ENCODE assay signal across 8 mouse cellular contexts in genomic region chr7:44929204-44930151, GRCm38 (mm10). TPM values are rescaled to one million over a fixed set of nuclear protein-coding genes. Genes with fewer than 3 reads are reported as not detected.
DNase-seq lines count a peak whose midpoint lies in the region; ATAC-seq and TF ChIP-seq lines count a peak whose summit lies in the region.

Gene Ap2a1 (minus strand): TSS chr7:44929496.

- peaks cover 27% of the 10 kb centered on the region for H3K36me3 ChIP-seq in heart, embryonic 12.5 days
- no peaks in the 10 kb centered on the region for H3K36me3 ChIP-seq in kidney, postnatal 0 days (ENCODE audit: insufficient read depth, low read length)
- peaks cover 11% of the 10 kb centered on the region; the same call in 1 of the 2 replicates for H3K36me3 ChIP-seq in liver, embryonic 11.5 days (ENCODE audit: control insufficient read depth, insufficient read depth, low read length)
- H3K36me3 ChIP-seq in stomach, embryonic 14.5 days (ENCODE audit: control insufficient read depth, insufficient read depth, low read length) = no peaks in the 10 kb centered on the region; the same call in 1 of the 2 replicates

- H3K9ac ChIP-seq in heart, embryonic 12.5 days = peak within 1 kb of the TSS; percentile 94
- H3K9ac ChIP-seq in kidney, postnatal 0 days (ENCODE audit: low read depth, low read length) = peak within 1 kb of the TSS; percentile 95
- H3K9ac ChIP-seq in liver, embryonic 11.5 days (ENCODE audit: low read depth, low read length) = peak within 1 kb of the TSS; percentile 92
- H3K9ac ChIP-seq in stomach, embryonic 14.5 days (replicated peaks; ENCODE audit: low read depth, low read length) = peak within 1 kb of the TSS; percentile 90

- DNase-seq in CD4-positive helper T cell, adult 2 months (ENCODE audit: low read depth, low spot score) = peak; percentile 100
- DNase-seq in brain, embryonic 18.5 days (ENCODE audit: low read depth, low spot score) = peak; percentile 100
- DNase-seq in kidney, postnatal 0 days (ENCODE audit: low spot score) = peak; percentile 100
- peak; percentile 99 for DNase-seq in liver, embryonic 11.5 days (ENCODE audit: low spot score)
- peak; percentile 100 for DNase-seq in naive thymus-derived CD4-positive, alpha-beta T cell, adult 2 months (ENCODE audit: low read depth)

- no peaks in the 10 kb centered on the region for H3K27me3 ChIP-seq in heart, embryonic 12.5 days (replicated peaks)
- H3K27me3 ChIP-seq in kidney, postnatal 0 days (ENCODE audit: insufficient read depth, low read length) = no peaks in the 10 kb centered on the region
- no peaks in the 10 kb centered on the region for H3K27me3 ChIP-seq in liver, embryonic 11.5 days (replicated peaks; ENCODE audit: control insufficient read depth, insufficient read depth, low read length)
- H3K27me3 ChIP-seq in stomach, embryonic 14.5 days (ENCODE audit: control insufficient read depth, insufficient read depth, low read length) = no peaks in the 10 kb centered on the region

- under 1% methylated on average over 84 of the region's 84 CpGs for WGBS in heart, embryonic 12.5 days
- WGBS in kidney, postnatal 0 days = 2% methylated on average over 82 of the region's 84 CpGs
- under 1% methylated on average over 82 of the region's 84 CpGs for WGBS in liver, embryonic 11.5 days
- WGBS in stomach, embryonic 14.5 days = under 1% methylated on average over 84 of the region's 84 CpGs

- no peaks in the 10 kb centered on the region for H3K9me3 ChIP-seq in heart, embryonic 12.5 days (replicated peaks)
- H3K9me3 ChIP-seq in kidney, postnatal 0 days (replicated peaks; ENCODE audit: low read length) = no peaks in the 10 kb centered on the region
- no peaks in the 10 kb centered on the region for H3K9me3 ChIP-seq in liver, embryonic 11.5 days (ENCODE audit: control insufficient read depth, low read length)
- H3K9me3 ChIP-seq in stomach, embryonic 14.5 days (ENCODE audit: control insufficient read depth, low read depth, low read length) = no peaks in the 10 kb centered on the region

- TF ChIP-seq CTCF in kidney, postnatal 0 days (IDR thresholded peaks at IDR 0.05; ENCODE audit: low read depth) = peak; percentile 4; the same call in 1 of the 2 replicates

- peak within 1 kb of the TSS; percentile 92 for H3K4me2 ChIP-seq in heart, embryonic 12.5 days
- peak within 1 kb of the TSS; percentile 71 for H3K4me2 ChIP-seq in kidney, postnatal 0 days (ENCODE audit: low read length)
- peak within 1 kb of the TSS; percentile 80 for H3K4me2 ChIP-seq in liver, embryonic 11.5 days
- H3K4me2 ChIP-seq in stomach, embryonic 14.5 days (replicated peaks; ENCODE audit: low read depth, low read length) = peak within 1 kb of the TSS; percentile 64

- H3K4me1 ChIP-seq in heart, embryonic 12.5 days (replicated peaks) = peaks cover 27% of the 10 kb centered on the region
- peaks cover 14% of the 10 kb centered on the region for H3K4me1 ChIP-seq in kidney, postnatal 0 days (replicated peaks; ENCODE audit: insufficient read depth, low read length)
- H3K4me1 ChIP-seq in liver, embryonic 11.5 days (replicated peaks; ENCODE audit: control insufficient read depth, insufficient read depth, low read length) = peaks cover 24% of the 10 kb centered on the region
- peaks cover 15% of the 10 kb centered on the region for H3K4me1 ChIP-seq in stomach, embryonic 14.5 days (ENCODE audit: control insufficient read depth, insufficient read depth, low read length)

- ATAC-seq in erythroid progenitor cell, adult 5-6 weeks (replicated peaks; ENCODE audit: low FRiP score, poor library complexity, severe bottlenecking) = peak; percentile 90
- peak; percentile 99 for ATAC-seq in heart, embryonic 12.5 days (ENCODE audit: insufficient number of reproducible peaks, low FRiP score)
- peak; percentile 99 for ATAC-seq in kidney, postnatal 0 days (replicated peaks; ENCODE audit: low FRiP score, low read depth)
- ATAC-seq in liver, embryonic 11.5 days (replicated peaks; ENCODE audit: low FRiP score) = peak; percentile 96
- peak; percentile 98 for ATAC-seq in stomach, embryonic 14.5 days (ENCODE audit: insufficient number of reproducible peaks, insufficient read depth, low FRiP score, low read depth)

- H3K27ac ChIP-seq in heart, embryonic 12.5 days (ENCODE audit: poor library complexity, severe bottlenecking) = peak within 1 kb of the TSS; percentile 83
- H3K27ac ChIP-seq in kidney, postnatal 0 days = peak within 1 kb of the TSS; percentile 90
- peak within 1 kb of the TSS; percentile 96 for H3K27ac ChIP-seq in liver, embryonic 11.5 days (ENCODE audit: low read depth, low read length)
- H3K27ac ChIP-seq in stomach, embryonic 14.5 days (ENCODE audit: low read length) = peak within 1 kb of the TSS; percentile 91

- peak within 1 kb of the TSS; percentile 94 for H3K4me3 ChIP-seq in heart, embryonic 12.5 days
- peak within 1 kb of the TSS; percentile 98 for H3K4me3 ChIP-seq in kidney, postnatal 0 days (replicated peaks; ENCODE audit: low read depth, low read length)
- H3K4me3 ChIP-seq in liver, embryonic 11.5 days (ENCODE audit: low read depth, low read length) = peak within 1 kb of the TSS; percentile 99
- peak within 1 kb of the TSS; percentile 96 for H3K4me3 ChIP-seq in stomach, embryonic 14.5 days (ENCODE audit: low read depth, low read length)

RNA-seq across cellular contexts. Expression of gene Ap2a1, which starts in this region (rescaled TPM):
- 93.0 and 93.9 TPM in 2 replicates for total RNA-seq in erythroid progenitor cell, adult 5-6 weeks (2015; ENCODE audit: low replicate concordance)
- total RNA-seq in erythroid progenitor cell, adult 5-6 weeks (2017; ENCODE audit: low replicate concordance) = 46.2 and 74.2 TPM in 2 replicates
- polyA plus RNA-seq in heart, embryonic 12.5 days (2016; fragmentation: Nextera tagmentation; extraction: Ambion mirVana) = 74.5 and 77.2 TPM in 2 replicates
- 55.8 and 55.9 TPM in 2 replicates for polyA plus RNA-seq in kidney, postnatal 0 days (2015; fragmentation: Nextera tagmentation; extraction: Ambion mirVana)
- polyA plus RNA-seq in liver, embryonic 11.5 days (2014; fragmentation: Nextera tagmentation; extraction: Ambion mirVana) = 100 and 111 TPM in 2 replicates
- polyA plus RNA-seq in stomach, embryonic 14.5 days (2014; fragmentation: Nextera tagmentation; extraction: Ambion mirVana) = 67.3 and 72.1 TPM in 2 replicates

Comparison
In these comparisons a context has a peak if more than half of its experiments do, and no peak if none do; other contexts are left out.
1. Peak in every context shown above with its lines: DNase-seq, ATAC-seq, H3K4me3 ChIP-seq and H3K27ac ChIP-seq.